Mouse (Mus musculus): ENCODE measurements around the gene Evi5. TPM values are rescaled to one million over a fixed set of nuclear protein-coding genes. Genes with fewer than 3 reads are reported as not detected.

Evi5 gene
- polyA plus RNA-seq, 1 experiment from 2014 or later = 44.2 TPM

DNA sequence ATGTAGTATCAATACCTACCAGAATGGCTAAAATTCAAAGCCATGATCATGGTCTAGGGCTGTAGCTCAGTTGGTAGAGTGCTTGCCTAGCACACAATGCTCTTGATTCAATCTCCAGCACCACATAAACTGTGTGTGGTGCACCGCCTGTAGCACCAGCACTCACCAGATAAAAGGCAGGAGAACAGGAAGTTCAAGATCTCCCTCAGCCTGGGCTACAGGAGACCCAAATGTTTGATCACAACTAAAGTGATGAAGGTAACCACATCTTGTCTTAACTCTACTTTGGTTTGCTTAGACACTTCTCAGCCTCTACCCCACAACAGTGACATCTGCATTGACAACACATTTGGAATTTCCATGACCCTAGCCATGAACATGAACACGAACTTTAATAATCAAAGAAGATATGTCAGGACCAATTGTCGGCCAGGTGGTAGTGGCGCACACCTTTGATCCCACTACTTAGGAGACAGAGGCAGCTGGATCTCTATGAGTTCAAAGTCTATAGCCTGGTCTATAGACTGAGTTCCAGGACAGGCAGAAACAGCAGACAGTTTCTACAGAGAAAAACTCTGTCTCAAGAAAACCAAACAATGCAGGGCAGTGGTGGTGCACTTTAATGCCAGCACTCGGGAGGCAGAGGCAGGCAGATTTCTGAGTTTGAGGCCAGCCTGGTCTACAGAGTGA, 34.2 kb downstream of the Evi5 start:
- Histone ChIP-seq H3K27me3 (ENCODE audit: control insufficient read depth, insufficient read depth, low read length) (no peaks in the 10 kb centered on the region), H3K27ac (ENCODE audit: low read depth, low read length) (no peak overlapping the region), H3K4me3 (ENCODE audit: low read depth, low read length) (no peak overlapping the region), H3K9me3 (ENCODE audit: control insufficient read depth, low read length) (no peaks in the 10 kb centered on the region), H3K36me3 (ENCODE audit: control insufficient read depth, insufficient read depth, low read length) (no peaks in the 10 kb centered on the region), H3K9ac (ENCODE audit: low read length) (no peak overlapping the region), H3K4me1 (ENCODE audit: control insufficient read depth, insufficient read depth, low read length) (no peaks in the 10 kb centered on the region), H3K4me2 (no peak overlapping the region)
- no peak for DNase-seq (ENCODE audit: low spot score, missing footprints)
- no peak for ATAC-seq (ENCODE audit: low FRiP score)
- 94% methylated on average over 5 of the region's 5 CpGs for WGBS

DNA sequence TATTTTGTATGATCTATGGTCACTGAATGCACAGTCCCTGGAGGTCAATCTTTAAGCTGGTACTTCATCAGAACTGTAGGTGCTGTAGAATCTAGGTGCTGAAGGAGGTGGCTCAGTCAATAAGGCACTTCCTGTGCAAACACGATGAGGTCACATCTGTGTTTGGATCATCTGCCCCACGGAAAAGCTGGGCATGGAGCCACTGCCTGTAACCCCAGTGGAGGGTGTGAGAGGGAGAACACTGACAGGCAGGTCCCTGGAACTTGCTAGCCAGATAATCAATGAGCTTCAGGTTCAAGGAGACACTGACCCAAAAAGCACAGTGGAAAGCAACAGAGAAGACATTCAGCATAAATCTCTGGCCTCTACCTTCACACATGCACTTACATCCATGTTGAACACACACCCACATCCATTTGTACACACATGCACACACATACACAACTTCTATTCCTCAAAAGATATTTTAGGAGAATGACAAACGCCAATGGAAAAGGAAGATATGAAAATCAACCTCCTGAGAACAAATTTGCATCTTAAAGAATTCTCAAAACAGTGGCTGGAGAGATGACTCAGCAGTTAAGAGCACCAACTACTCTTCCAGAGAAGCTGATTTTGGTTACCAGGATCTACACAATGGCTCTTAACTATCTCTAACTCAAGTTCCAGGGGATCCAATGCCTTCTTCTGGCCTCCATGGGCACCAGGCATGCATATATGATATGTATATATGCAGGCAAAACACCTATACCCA, 35.8 kb downstream of the Evi5 start:
- 80% methylated on average over 3 of the region's 3 CpGs for WGBS
- ATAC-seq (ENCODE audit: low FRiP score) = no peak
- H3K36me3 ChIP-seq (ENCODE audit: control insufficient read depth, insufficient read depth, low read length) = no peaks in the 10 kb centered on the region
- DNase-seq (ENCODE audit: low spot score, missing footprints) = no peak
- H3K4me2 ChIP-seq = no peak overlapping the region
- no peaks in the 10 kb centered on the region for H3K9me3 ChIP-seq (ENCODE audit: control insufficient read depth, low read length)
- no peak overlapping the region for H3K27ac ChIP-seq (ENCODE audit: low read depth, low read length)
- no peak overlapping the region for H3K9ac ChIP-seq (ENCODE audit: low read length)
- H3K4me3 ChIP-seq (ENCODE audit: low read depth, low read length) = no peak overlapping the region
- H3K27me3 ChIP-seq (ENCODE audit: control insufficient read depth, insufficient read depth, low read length) = no peaks in the 10 kb centered on the region
- no peaks in the 10 kb centered on the region for H3K4me1 ChIP-seq (ENCODE audit: control insufficient read depth, insufficient read depth, low read length)

DNA sequence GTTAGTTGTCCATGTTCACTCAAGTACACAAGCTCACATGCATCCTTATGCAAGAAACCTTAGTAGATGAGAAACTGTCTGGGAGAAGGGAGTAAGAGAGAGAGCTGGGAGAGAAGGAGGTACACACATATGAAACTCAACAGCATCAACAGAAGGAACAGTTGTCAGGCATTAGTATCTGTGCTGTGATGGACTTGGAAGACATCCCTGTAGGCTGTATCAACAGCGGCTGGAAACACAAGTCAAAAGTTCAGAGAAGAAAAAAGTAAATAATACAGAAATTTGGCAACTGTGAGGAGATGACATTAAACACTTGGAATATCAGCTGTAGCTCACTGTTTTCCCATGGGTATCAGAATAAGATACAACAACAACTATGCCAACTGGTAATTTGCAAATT, 40.6 kb downstream of the Evi5 start:
- Histone ChIP-seq H3K4me2 (no peak overlapping the region), H3K9ac (ENCODE audit: low read length) (no peak overlapping the region), H3K36me3 (ENCODE audit: control insufficient read depth, insufficient read depth, low read length) (no peaks in the 10 kb centered on the region), H3K9me3 (ENCODE audit: control insufficient read depth, low read length) (peaks cover 3% of the 10 kb centered on the region; the same call in 1 of the 2 replicates), H3K27ac (ENCODE audit: low read depth, low read length) (no peak overlapping the region), H3K27me3 (ENCODE audit: control insufficient read depth, insufficient read depth, low read length) (no peaks in the 10 kb centered on the region), H3K4me1 (ENCODE audit: control insufficient read depth, insufficient read depth, low read length) (no peaks in the 10 kb centered on the region), H3K4me3 (ENCODE audit: low read depth, low read length) (no peak overlapping the region)
- WGBS = 87% methylated on average over 1 of the region's 1 CpGs
- ATAC-seq (ENCODE audit: low FRiP score) = no peak
- DNase-seq (ENCODE audit: low spot score, missing footprints) = no peak

- no peak overlapping the region for H3K27ac ChIP-seq (ENCODE audit: low read depth, low read length)
- DNase-seq (ENCODE audit: low spot score, missing footprints) (no peak), ATAC-seq (ENCODE audit: low FRiP score) (no peak)
- H3K36me3 ChIP-seq (ENCODE audit: control insufficient read depth, insufficient read depth, low read length) = no peaks in the 10 kb centered on the region
- H3K4me3 ChIP-seq (ENCODE audit: low read depth, low read length) = no peak overlapping the region
- no peak overlapping the region for H3K4me2 ChIP-seq
- no peaks in the 10 kb centered on the region for H3K27me3 ChIP-seq (ENCODE audit: control insufficient read depth, insufficient read depth, low read length)
- H3K4me1 ChIP-seq (ENCODE audit: control insufficient read depth, insufficient read depth, low read length) = no peaks in the 10 kb centered on the region
- WGBS = 93% methylated on average over 3 of the region's 3 CpGs
- H3K9ac ChIP-seq (ENCODE audit: low read length) = no peak overlapping the region
- peaks cover 3% of the 10 kb centered on the region; the same call in 1 of the 2 replicates for H3K9me3 ChIP-seq (ENCODE audit: control insufficient read depth, low read length)
Observed at GRCm38 (mm10) chr5:107831351-107831750, 43.6 kb downstream of the Evi5 start.

DNA sequence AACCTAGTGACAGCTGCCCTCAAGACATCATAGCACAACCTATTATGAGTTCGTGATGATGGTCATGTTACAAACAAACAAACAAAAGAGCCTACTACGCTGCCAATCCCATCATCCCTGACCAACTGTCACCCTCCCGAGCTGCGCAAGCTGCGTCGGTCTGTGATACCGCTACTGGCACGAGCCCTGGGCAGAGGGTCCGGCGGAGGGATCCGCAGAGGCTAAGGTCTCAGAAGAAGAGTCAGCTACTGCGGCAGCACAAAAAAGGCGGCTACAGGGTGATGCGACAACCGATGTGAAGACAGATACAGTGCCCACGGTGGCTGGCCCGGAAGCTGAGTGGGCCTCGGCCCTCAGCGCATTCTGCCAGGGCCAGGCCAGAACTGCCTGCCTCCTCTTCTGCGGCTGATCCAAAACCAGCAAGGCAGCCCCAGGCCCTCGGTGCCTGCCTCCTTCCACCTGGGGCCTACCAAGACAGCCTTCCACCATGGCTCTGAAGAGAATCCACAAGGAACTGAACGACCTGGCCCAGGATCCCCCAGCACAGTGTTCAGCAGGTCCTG, 44.8 kb downstream of the Evi5 start, which contains the start of gene Ube2d2b:
Gene Ube2d2b, plus strand, starts transcription at position 102 of the 563 bp plus-strand sequence.
- Histone ChIP-seq H3K4me3 (ENCODE audit: low read depth, low read length) (no peak within 1 kb of the TSS), H3K9me3 (ENCODE audit: control insufficient read depth, low read length) (peaks cover 3% of the 10 kb centered on the region; the same call in 1 of the 2 replicates), H3K36me3 (ENCODE audit: control insufficient read depth, insufficient read depth, low read length) (no peaks in the 10 kb centered on the region), H3K27me3 (ENCODE audit: control insufficient read depth, insufficient read depth, low read length) (no peaks in the 10 kb centered on the region), H3K9ac (ENCODE audit: low read length) (no peak within 1 kb of the TSS), H3K4me2 (no peak within 1 kb of the TSS), H3K4me1 (ENCODE audit: control insufficient read depth, insufficient read depth, low read length) (no peaks in the 10 kb centered on the region), H3K27ac (ENCODE audit: low read depth, low read length) (no peak within 1 kb of the TSS)
- WGBS = 97% methylated on average over 22 of the region's 22 CpGs
- no peak for DNase-seq (ENCODE audit: low spot score, missing footprints)
- no peak for ATAC-seq (ENCODE audit: low FRiP score)

- 88% methylated on average over 1 of the region's 1 CpGs for WGBS
- no peak overlapping the region for H3K4me3 ChIP-seq (ENCODE audit: low read depth, low read length)
- no peak for ATAC-seq (ENCODE audit: low FRiP score)
Observed at GRCm38 (mm10) chr5:107822521-107822920, 52.4 kb downstream of the Evi5 start.

GRCm38 (mm10) chr5:107814651-107815050, 60.3 kb downstream of the Evi5 start:
- Histone ChIP-seq H3K27ac (ENCODE audit: low read depth, low read length) (no peak overlapping the region), H3K4me3 (ENCODE audit: low read depth, low read length) (no peak overlapping the region), H3K27me3 (ENCODE audit: control insufficient read depth, insufficient read depth, low read length) (no peaks in the 10 kb centered on the region), H3K4me2 (no peak overlapping the region), H3K9me3 (ENCODE audit: control insufficient read depth, low read length) (no peaks in the 10 kb centered on the region), H3K4me1 (ENCODE audit: control insufficient read depth, insufficient read depth, low read length) (no peaks in the 10 kb centered on the region), H3K36me3 (ENCODE audit: control insufficient read depth, insufficient read depth, low read length) (no peaks in the 10 kb centered on the region), H3K9ac (ENCODE audit: low read length) (no peak overlapping the region)
- WGBS = 93% methylated on average over 2 of the region's 2 CpGs
- DNase-seq (ENCODE audit: low spot score, missing footprints) (no peak), ATAC-seq (ENCODE audit: low FRiP score) (no peak)

More at GRCm38 (mm10) chr5:107822521-107822920, 52.4 kb downstream of the Evi5 start:
- H3K36me3 ChIP-seq (ENCODE audit: control insufficient read depth, insufficient read depth, low read length) = no peaks in the 10 kb centered on the region
- H3K27me3 ChIP-seq (ENCODE audit: control insufficient read depth, insufficient read depth, low read length) = no peaks in the 10 kb centered on the region
- H3K9me3 ChIP-seq (ENCODE audit: control insufficient read depth, low read length) = no peaks in the 10 kb centered on the region
- H3K9ac ChIP-seq (ENCODE audit: low read length) = no peak overlapping the region
- no peak for DNase-seq (ENCODE audit: low spot score, missing footprints)
- H3K4me1 ChIP-seq (ENCODE audit: control insufficient read depth, insufficient read depth, low read length) = no peaks in the 10 kb centered on the region
- no peak overlapping the region for H3K27ac ChIP-seq (ENCODE audit: low read depth, low read length)
- no peak overlapping the region for H3K4me2 ChIP-seq

DNA sequence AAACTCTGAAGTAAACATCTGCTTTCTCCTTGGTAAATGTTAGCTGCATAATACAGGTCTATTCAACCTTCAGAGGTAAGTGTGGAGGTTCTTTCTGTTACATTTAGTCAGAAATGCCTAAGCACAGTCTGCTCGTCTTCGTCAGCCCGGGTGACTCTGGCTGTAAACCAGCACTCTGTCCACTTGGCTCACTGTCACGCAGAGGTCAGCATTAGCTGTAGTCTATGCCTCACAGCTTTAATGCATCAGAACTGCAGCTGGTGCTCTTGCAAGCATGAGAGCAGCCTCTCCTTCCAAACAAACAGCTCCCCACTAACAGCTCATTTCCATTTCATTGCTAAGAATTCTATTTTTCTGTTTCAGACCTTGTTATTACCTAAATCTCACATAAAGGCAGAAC, 67.4 kb downstream of the Evi5 start:
- H3K4me1 ChIP-seq (ENCODE audit: control insufficient read depth, insufficient read depth, low read length) = no peaks in the 10 kb centered on the region
- H3K4me3 ChIP-seq (ENCODE audit: low read depth, low read length) = no peak overlapping the region
- no peaks in the 10 kb centered on the region for H3K36me3 ChIP-seq (ENCODE audit: control insufficient read depth, insufficient read depth, low read length)
- no peak overlapping the region for H3K27ac ChIP-seq (ENCODE audit: low read depth, low read length)
- DNase-seq (ENCODE audit: low spot score, missing footprints) (no peak), ATAC-seq (ENCODE audit: low FRiP score) (no peak)
- no peaks in the 10 kb centered on the region for H3K27me3 ChIP-seq (ENCODE audit: control insufficient read depth, insufficient read depth, low read length)
- 90% methylated on average over 4 of the region's 4 CpGs for WGBS
- no peak overlapping the region for H3K4me2 ChIP-seq
- no peak overlapping the region for H3K9ac ChIP-seq (ENCODE audit: low read length)
- H3K9me3 ChIP-seq (ENCODE audit: control insufficient read depth, low read length) = no peaks in the 10 kb centered on the region

- no peak overlapping the region for H3K4me3 ChIP-seq (ENCODE audit: low read depth, low read length)
- H3K9me3 ChIP-seq (ENCODE audit: control insufficient read depth, low read length) = no peaks in the 10 kb centered on the region
- no peaks in the 10 kb centered on the region for H3K27me3 ChIP-seq (ENCODE audit: control insufficient read depth, insufficient read depth, low read length)
- H3K36me3 ChIP-seq (ENCODE audit: control insufficient read depth, insufficient read depth, low read length) = no peaks in the 10 kb centered on the region
- H3K4me2 ChIP-seq = no peak overlapping the region
- ATAC-seq (ENCODE audit: low FRiP score) (no peak), DNase-seq (ENCODE audit: low spot score, missing footprints) (no peak)
- no peak overlapping the region for H3K27ac ChIP-seq (ENCODE audit: low read depth, low read length)
- H3K9ac ChIP-seq (ENCODE audit: low read length) = no peak overlapping the region
- H3K4me1 ChIP-seq (ENCODE audit: control insufficient read depth, insufficient read depth, low read length) = no peaks in the 10 kb centered on the region
Observed at GRCm38 (mm10) chr5:107802621-107803020, 72.3 kb downstream of the Evi5 start.
